Mouse (Mus musculus) inflammation-experienced regulatory T-cells, adult 16 weeks (primary cell): ENCODE measurements around the gene Sdhb. TPM values are rescaled to one million over a fixed set of nuclear protein-coding genes. Genes with fewer than 3 reads are reported as not detected.

ENCODE experiments used
- polyA plus RNA-seq: library from polyadenylated mRNA; unstranded; fragments of 100-300 nt; shearing (Covaris generic); gene quantifications from one replicate; pipeline ENCODE4 v1.2.1, GENCODE M21; 2017

Sdhb gene
- 302 TPM for polyA plus RNA-seq

GRCm38 (mm10) chr4:140960781-140961466, at the start of gene Sdhb:
TSS of gene Sdhb (plus strand) at chr4:140961203.

GRCm38 (mm10) chr4:140986711-140987395, 25.9 kb downstream of the Sdhb start, which contains the start of gene Atp13a2:
TSS of gene Atp13a2 (plus strand) at chr4:140986873.

GRCm38 (mm10) chr4:141010118-141010517, 49.1 kb downstream of the Sdhb start, which contains the start of gene Mfap2:
TSS of gene Mfap2 (plus strand) at chr4:141010418.

Other genes starting within 250 kb of the Sdhb start
- not detected for gene Padi6, start 218.6 kb upstream of the Sdhb start, polyA plus RNA-seq
- 2.1 TPM for gene Padi4, start 187.0 kb upstream of the Sdhb start, polyA plus RNA-seq
- not detected for gene Padi3, start 150.6 kb upstream of the Sdhb start, polyA plus RNA-seq
- gene Padi1, start 115.4 kb upstream of the Sdhb start, polyA plus RNA-seq: 0.28 TPM
- gene Padi2, start 54.9 kb upstream of the Sdhb start, polyA plus RNA-seq: 18.4 TPM
- gene Atp13a2, start 25.7 kb downstream of the Sdhb start, polyA plus RNA-seq: 12.8 TPM
- not detected for gene Mfap2, start 49.2 kb downstream of the Sdhb start, polyA plus RNA-seq
- 0.65 TPM for gene Crocc, start 99.3 kb downstream of the Sdhb start, polyA plus RNA-seq
- 169 TPM for gene Necap2, start 117.2 kb downstream of the Sdhb start, polyA plus RNA-seq
- gene Spata21, start 127.1 kb downstream of the Sdhb start, polyA plus RNA-seq: not detected
- gene Szrd1, start 178.6 kb downstream of the Sdhb start, polyA plus RNA-seq: 70.2 TPM
- 21.2 TPM for gene Fbxo42, start 186.7 kb downstream of the Sdhb start, polyA plus RNA-seq